18 mouse cellular contexts compared by ENCODE assay signal in the genomic region with DNA sequence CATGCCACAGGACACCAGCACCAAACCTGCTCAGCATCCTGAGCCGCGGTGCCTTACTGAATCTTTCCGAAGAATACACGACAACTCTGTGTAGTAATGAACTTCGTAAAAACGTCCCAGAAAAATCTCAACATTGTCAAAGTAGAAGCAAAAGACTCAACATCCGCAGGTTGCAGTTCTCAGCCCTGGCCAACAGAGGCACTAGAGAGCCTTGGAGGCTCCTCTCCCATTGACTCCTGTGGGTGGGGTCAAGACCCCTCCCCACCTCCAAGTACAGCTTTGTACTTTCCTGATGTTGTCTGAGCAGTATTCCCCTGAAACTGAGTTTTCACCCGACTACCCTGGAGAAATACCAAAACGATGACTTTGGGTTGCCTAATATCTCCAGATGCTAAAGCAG.
DNase-seq lines count a peak whose midpoint lies in the region; ATAC-seq and TF ChIP-seq lines count a peak whose summit lies in the region.
"Had no signal": no experiment of that assay in that cellular context is flagged by ENCODE, and none has a peak within 500 bp of the region (broad histone marks: within the 10 kb centered on the region; RNA-seq: fewer than 3 reads in every experiment).

No protein-coding gene starts in this region.

- no peak overlapping the region for H3K27ac ChIP-seq in heart, adult 2 months
- no peak overlapping the region for H3K27ac ChIP-seq in lung, postnatal 0 days (ENCODE audit: low read length)
- H3K27ac ChIP-seq: limb, embryonic 13.5 days; macrophage; stomach, embryonic 15.5 days had no signal

- H3K27me3 ChIP-seq in heart, adult 2 months (ENCODE audit: control insufficient read depth, insufficient read depth, low read length): no peaks in the 10 kb centered on the region
- no peaks in the 10 kb centered on the region for H3K27me3 ChIP-seq in lung, postnatal 0 days (replicated peaks; ENCODE audit: insufficient read depth, low read length)
- H3K27me3 ChIP-seq: stomach, embryonic 15.5 days had no signal

- H3K4me3 ChIP-seq in heart, adult 2 months: no peak overlapping the region
- no peak overlapping the region for H3K4me3 ChIP-seq in lung, postnatal 0 days (ENCODE audit: low read depth, low read length)
- H3K4me3 ChIP-seq: limb, embryonic 13.5 days; stomach, embryonic 15.5 days had no signal

- no peak for TF ChIP-seq POLR2A in heart, adult 2 months (IDR thresholded peaks at IDR 0.05; ENCODE audit: insufficient read depth, low read depth, low read length)

- no peaks in the 10 kb centered on the region for H3K4me1 ChIP-seq in heart, adult 2 months (ENCODE audit: control insufficient read depth, insufficient read depth, low read length)
- no peaks in the 10 kb centered on the region for H3K4me1 ChIP-seq in lung, postnatal 0 days (ENCODE audit: insufficient read depth, low read depth, low read length)
- H3K4me1 ChIP-seq: limb, embryonic 13.5 days; stomach, embryonic 15.5 days had no signal

- H3K9ac ChIP-seq in heart, adult 2 months (ENCODE audit: low read depth, low read length): no peak overlapping the region
- no peak overlapping the region for H3K9ac ChIP-seq in lung, postnatal 0 days (replicated peaks; ENCODE audit: low read depth)
- H3K9ac ChIP-seq: limb, embryonic 13.5 days; stomach, embryonic 15.5 days had no signal

- H3K36me3 ChIP-seq in heart, adult 2 months (ENCODE audit: control insufficient read depth, insufficient read depth, low read length): no peaks in the 10 kb centered on the region
- H3K36me3 ChIP-seq in lung, postnatal 0 days (ENCODE audit: insufficient read depth, low read length): 0 out of 2 replicates have a peak, but pooled peaks cover 3% of the 10 kb centered on the region
- H3K36me3 ChIP-seq: limb, embryonic 13.5 days; stomach, embryonic 15.5 days had no signal

- DNase-seq in heart, adult 2 months: no peak
- no peak for DNase-seq in heart, postnatal 14 days
- DNase-seq in lung, postnatal 0 days (ENCODE audit: low spot score): no peak
- DNase-seq in lung, postnatal 14 days: no peak
- peak; percentile 84 for DNase-seq in R1 (ENCODE audit: low read depth, low spot score)
- peak; percentile 15 for DNase-seq in thymus, postnatal 14 days
- DNase-seq in neural tube, embryonic 10.5 days (ENCODE audit: extremely low spot score, low spot score): no peak
- DNase-seq in gastrocnemius, adult 8-10 months (ENCODE audit: low spot score in 2 of 2): no peak
- DNase-seq: B cell, adult 2 months; cerebellum, adult 11-12 months; heart, postnatal 10 days; kidney, postnatal 25 days; layer of hippocampus, postnatal 36 days had no signal

- no peak for TF ChIP-seq EP300 in heart, adult 2 months (IDR thresholded peaks at IDR 0.05; ENCODE audit: insufficient read depth, low read depth, low read length)
- no peak for TF ChIP-seq EP300 in lung, postnatal 0 days (IDR thresholded peaks at IDR 0.05)

- no peak overlapping the region for H3K4me2 ChIP-seq in lung, postnatal 0 days (replicated peaks; ENCODE audit: low read depth, low read length)
- H3K4me2 ChIP-seq: limb, embryonic 13.5 days; stomach, embryonic 15.5 days had no signal

- no peak for ATAC-seq in lung, postnatal 0 days
- ATAC-seq: forebrain, embryonic 16.5 days; inflammation-experienced regulatory T-cells, adult 6 months had no signal

- intact Hi-C loops in heart, adult 2 months (cut with DNase I): no loop called here
- intact Hi-C loops in heart, postnatal 14 days (cut with DNase I): no loop called here

- H3K79me2 ChIP-seq in heart, adult 2 months (replicated peaks; ENCODE audit: control insufficient read depth, insufficient read depth, low read length): no peaks in the 10 kb centered on the region

- H3K9me3 ChIP-seq in lung, postnatal 0 days (ENCODE audit: low read length): no peaks in the 10 kb centered on the region
- H3K9me3 ChIP-seq: limb, embryonic 13.5 days; stomach, embryonic 15.5 days had no signal

- TF ChIP-seq CTCF in heart, adult 2 months (IDR thresholded peaks at IDR 0.05): peak; percentile 44
- TF ChIP-seq CTCF in lung, postnatal 0 days (IDR thresholded peaks at IDR 0.05): peak; percentile 53

- 93% methylated on average over 9 of the region's 9 CpGs for WGBS in heart, adult 2 months
- WGBS in lung, postnatal 0 days: 93% methylated on average over 9 of the region's 9 CpGs

Comparison
In these comparisons a context has a peak if more than half of its experiments do, and no peak if none do; other contexts are left out.
1. DNase-seq: peak in R1 (single experiment) and thymus, postnatal 14 days (single experiment); none in heart, adult 2 months (0 of 2), heart, postnatal 14 days (0 of 2), lung, postnatal 0 days (single experiment), lung, postnatal 14 days (single experiment), neural tube, embryonic 10.5 days (single experiment) and gastrocnemius, adult 8-10 months (0 of 2).